Mouse (Mus musculus): Measurements from ENCODE around the gene Hmgb1.
A peak's percentile ranks its signal among the peaks of the same experiment; 100 is the strongest.

Hmgb1 gene

DNA sequence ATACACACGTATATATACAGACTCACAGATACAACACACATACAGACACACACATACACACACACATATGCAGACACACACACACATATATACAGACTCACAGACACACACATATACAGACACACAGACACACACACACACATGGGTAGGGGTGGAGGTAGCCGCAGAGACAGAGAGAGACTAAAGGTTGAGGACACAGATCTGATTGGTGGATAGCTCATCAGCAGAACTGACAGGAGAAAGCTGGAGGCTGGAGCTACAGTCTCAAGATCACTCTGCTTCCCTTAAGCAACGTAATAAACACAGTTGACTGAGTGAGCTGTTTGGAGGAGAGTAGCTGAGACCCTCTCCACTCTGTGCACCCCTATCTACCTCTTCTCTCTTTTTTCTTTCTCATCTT lies 75.1 kb downstream of the Hmgb1 start:
- no peak for DNase-seq (ENCODE audit: inconsistent age in 2 of 2, low spot score in 1 of 2)

DNA sequence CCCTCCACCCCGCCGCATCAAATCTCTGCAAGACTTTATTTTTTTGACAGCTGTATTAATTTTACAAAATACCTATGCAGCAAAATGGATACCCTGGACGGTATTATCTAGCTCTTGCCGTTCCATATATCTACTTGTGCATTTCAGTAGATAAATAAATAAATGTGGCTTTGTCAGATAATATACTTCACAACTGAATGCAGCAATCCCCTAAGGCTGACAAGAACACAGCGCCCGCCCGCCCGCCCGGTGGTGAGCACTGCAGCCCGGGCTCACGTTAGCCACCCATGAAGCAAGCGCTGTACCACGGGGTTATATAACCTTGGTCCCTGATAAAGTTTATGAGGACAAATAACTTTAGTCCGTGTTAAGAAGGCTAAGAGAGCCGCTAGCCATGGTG lies 76.1 kb downstream of the Hmgb1 start:
- DNase-seq (ENCODE audit: inconsistent age in 2 of 2, low spot score in 1 of 2), result peak in 1 of 2 experiments; percentile 48

DNA sequence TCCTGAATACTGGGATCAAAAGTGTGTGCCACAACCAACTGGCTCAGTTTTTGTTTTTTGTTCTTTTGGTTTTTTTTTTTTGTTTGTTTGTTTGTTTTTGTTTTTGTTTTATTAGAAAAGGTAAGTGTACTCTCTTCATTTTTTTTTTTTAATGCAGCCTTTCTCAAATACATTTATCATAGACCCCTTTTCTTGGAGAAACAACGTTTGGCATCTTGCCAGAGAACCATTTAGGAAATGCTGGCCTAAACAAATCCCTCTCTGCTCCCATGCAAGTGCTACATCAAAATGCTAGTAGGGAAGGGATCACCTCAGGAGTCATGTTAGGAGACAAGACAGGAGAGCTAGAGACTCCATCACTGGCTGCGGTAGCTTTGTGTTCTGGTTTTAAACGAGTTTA lies 76.7 kb downstream of the Hmgb1 start:
- DNase-seq (ENCODE audit: inconsistent age in 2 of 2, low spot score in 1 of 2), result no peak

DNA sequence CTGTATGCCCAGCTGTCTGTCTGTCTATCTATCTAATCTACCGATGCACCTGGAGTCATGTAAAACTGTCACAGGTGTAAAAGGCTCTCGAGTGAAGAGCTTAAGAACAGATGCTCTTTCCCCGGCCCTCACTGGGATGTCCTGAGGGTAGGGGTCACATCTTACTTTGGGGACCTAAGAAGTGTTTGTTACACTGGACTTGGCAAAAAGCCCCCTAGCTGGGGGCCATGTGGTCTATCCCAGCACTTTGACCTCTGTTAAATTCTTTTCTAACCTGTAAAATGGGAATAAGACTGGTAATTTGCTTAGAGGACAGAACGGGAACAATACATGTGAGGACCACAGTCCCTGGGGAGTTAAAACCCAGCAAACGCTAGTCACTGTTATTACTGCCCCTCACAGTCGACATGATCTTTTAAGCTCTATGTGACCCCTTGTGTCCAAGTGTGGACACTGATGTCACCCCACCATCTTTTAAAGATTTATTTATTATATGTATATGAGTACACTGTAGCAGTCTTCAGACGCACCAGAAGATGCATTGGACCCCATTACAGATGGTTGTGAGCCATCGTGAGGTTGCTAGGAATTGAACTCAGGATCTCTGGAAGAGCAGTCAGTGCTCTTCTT lies 80.1 kb downstream of the Hmgb1 start:
- no peak for DNase-seq (ENCODE audit: inconsistent age in 2 of 2, low spot score in 1 of 2)

- no peak for DNase-seq (ENCODE audit: inconsistent age in 2 of 2, low spot score in 1 of 2)
These were observed 82.4 kb downstream of the Hmgb1 start for GRCm38 (mm10) chr5:149101869-149102268.

DNA sequence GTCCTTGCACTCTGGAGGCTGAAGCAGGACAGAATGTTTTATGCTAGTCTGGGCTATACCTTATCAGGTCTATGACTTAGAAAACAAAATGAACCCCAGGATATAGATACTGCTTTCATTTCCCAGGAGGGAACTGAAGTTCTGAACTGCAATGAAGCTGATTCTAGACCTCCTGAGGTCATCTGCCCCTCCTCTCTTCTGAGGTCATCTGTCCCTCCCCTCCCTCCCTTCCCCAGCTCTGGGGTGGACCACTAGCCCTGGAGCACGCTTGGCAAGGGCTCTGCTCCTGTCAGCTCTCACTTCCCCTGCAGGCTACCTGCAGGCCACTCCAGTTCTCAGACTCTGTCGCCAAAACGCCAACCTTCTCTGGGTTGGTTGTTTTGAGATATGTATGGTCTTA lies 84.2 kb downstream of the Hmgb1 start:
- no peak for DNase-seq (ENCODE audit: inconsistent age in 2 of 2, low spot score in 1 of 2)

DNA sequence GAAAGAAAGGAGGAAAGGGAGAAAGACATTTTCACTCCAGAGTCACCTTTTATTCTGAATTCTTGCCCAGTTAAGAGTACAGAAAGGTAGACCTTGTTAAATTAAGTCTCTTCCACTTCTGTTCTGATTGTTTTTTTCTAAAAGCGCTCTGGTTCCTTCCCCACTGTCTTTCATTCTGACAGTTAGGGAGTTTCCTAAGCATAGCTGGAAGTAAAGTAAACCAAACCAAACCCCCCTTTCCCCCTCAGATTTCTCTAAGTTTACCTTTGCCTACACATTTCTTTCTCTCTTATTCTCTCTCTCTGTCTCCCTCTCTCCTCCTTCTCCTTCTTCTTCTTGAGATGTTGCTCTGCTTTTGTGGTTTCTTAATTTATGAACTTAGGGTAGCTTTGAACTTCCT lies 85.3 kb downstream of the Hmgb1 start:
- no peak for DNase-seq (ENCODE audit: inconsistent age in 2 of 2, low spot score in 1 of 2)

GRCm38 (mm10) chr5:149097841-149098240 lies 86.4 kb downstream of the Hmgb1 start:
- DNase-seq (ENCODE audit: inconsistent age in 2 of 2, low spot score in 1 of 2), result no peak

- no peak for DNase-seq (ENCODE audit: inconsistent age in 2 of 2, low spot score in 1 of 2)
These were observed 88.0 kb downstream of the Hmgb1 start for GRCm38 (mm10) chr5:149096284-149096683.

DNA sequence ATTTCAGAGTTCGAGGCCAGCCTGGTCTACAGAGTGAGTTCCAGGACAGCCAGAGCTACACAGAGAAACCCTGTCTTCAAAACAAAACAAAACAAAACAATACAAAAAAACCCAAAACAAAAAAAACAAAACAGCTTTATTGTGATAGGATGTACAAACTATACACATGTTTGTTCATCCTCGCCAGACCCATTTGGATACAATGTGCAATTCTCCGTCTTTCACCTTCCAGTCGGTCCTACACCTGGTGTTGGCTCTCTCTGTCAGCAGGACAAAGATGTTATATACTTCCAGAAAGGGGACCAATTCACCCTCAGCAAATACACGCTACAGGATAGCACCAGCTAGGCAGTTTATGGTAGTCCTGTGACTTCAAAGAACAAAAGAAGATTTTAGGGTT lies 91.4 kb downstream of the Hmgb1 start:
- no peak for DNase-seq (ENCODE audit: inconsistent age in 2 of 2, low spot score in 1 of 2)

DNA sequence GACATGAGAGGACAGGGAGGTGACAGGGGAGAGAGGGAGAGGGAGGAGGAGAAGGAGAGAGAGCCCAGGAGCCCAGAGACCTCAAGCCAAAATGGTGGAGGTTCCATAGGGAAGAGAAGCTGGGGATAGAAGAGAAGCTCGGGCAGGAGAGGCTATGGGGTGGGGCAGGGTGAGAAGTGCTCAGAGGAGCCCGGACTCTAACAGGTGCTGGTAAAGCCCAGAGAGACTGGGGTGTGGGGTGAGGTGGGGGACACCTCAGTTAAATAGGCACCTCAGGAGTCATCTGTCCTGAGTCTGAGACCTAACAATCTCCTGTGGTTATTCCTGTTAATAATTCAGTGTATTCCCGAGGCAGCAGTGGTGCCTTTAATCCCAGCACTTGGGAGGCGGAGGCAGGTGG lies 91.8 kb downstream of the Hmgb1 start:
- no peak for DNase-seq (ENCODE audit: inconsistent age in 2 of 2, low spot score in 1 of 2)

DNA sequence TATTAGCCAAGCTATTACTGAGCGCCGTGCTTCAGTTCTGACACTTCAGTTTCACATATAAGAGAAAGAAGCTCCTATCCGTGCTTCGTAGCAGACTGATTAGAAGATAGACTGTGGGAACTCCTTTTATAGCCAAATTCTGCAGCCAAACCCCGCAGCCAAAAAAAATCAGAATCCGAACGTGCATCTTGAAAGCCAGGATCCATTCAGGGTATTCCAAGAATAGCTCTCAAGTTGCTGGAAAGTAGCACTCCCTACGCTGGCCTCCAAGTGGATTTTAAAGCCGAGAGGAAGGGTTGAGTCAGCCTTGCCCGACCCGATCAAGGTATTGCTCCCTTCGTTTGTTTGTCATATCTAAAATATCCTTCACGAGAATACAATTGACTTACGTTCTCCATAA lies 93.0 kb downstream of the Hmgb1 start:
- DNase-seq (ENCODE audit: inconsistent age in 2 of 2, low spot score in 1 of 2), result no peak

DNA sequence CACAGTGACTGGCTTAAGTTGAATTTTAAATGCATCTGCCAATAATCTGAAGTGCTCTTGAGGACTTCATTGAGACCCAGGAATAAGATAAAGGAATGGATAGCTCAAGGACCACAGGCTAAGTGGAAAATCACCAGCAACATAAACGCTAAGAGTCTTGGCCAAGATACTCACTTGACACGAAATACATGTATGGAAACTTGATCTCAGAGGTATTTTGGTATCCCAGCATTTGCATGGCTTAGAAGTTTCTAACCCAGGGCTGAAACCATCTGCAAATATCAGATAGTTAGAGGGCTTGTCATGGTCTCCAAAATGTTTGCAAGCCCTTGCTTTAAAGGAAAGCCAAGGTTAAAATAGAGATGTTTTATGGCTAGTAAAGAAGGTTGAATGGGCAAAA lies 94.4 kb downstream of the Hmgb1 start:
- no peak for DNase-seq (ENCODE audit: inconsistent age in 2 of 2, low spot score in 1 of 2)

GRCm38 (mm10) chr5:149089456-149089855 lies 94.8 kb downstream of the Hmgb1 start:
- peak in 1 of 2 experiments; percentile 16 for DNase-seq (ENCODE audit: inconsistent age in 2 of 2, low spot score in 1 of 2)

GRCm38 (mm10) chr5:149088891-149089290 lies 95.4 kb downstream of the Hmgb1 start:
- peak in 1 of 2 experiments; percentile 22 for DNase-seq (ENCODE audit: inconsistent age in 2 of 2, low spot score in 1 of 2)

DNA sequence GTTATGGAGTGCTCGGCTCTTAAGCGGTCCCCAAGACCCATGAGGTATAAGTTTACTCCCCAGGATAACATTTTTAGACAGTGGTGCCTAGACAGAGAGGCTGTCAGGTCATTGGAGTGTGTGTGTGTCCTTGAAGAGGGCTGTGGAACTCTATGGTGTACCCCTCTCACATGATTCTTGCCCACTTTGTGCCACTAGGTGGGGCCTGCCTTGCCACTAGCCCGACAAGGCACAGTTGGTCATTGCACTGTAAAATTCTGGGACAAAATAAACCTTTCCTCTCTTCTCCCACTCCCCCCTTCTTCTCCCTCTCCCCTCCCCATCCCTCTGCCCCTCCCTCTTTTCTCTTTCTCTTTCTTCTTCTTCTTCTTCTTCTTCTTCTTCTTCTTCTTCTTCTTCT lies 96.1 kb downstream of the Hmgb1 start:
- DNase-seq (ENCODE audit: inconsistent age in 2 of 2, low spot score in 1 of 2), result no peak

DNA sequence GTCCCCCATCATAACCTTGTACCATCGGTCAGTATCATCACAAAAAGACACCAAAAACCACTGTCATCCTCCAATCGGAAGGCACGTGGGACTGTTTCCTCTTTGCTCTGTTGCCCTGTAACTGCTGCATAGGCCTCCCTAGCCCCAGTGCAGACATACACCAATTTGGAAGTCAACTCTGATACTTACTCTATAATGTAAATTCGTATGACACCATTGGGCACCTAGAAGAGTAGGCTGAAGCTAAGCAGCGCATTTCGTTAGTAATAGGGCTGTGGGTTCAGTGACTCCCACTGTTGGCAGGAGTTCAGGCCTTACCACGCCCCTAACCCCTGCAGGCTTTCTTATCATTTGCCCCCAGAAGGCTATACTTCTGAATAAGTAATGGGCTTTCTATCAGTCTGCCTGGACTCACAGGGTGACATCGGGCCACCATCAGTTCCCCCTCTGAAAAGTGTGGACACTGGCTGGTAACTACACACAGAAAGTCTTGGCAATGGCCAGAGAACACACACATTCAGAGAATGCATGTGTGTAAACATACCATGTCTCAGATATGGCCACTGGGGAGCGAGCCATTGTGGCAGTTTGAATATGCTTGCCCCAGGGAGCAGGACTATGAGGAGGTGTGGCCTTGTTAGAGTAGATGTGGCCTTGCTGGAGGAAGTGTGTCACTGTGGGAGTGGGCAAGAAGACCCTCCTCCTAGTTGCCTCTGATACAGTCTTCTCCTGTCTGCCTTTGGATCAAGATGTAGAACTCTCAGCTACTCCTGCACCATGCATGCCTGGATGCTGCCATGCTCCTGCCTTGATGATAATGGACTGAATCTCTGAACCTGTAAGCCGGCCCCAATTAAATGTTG lies 97.7 kb downstream of the Hmgb1 start:
- DNase-seq (ENCODE audit: inconsistent age in 2 of 2, low spot score in 1 of 2), result no peak

- no peak for DNase-seq (ENCODE audit: inconsistent age in 2 of 2, low spot score in 1 of 2)
These were observed 103.8 kb downstream of the Hmgb1 start for GRCm38 (mm10) chr5:149080466-149080865.

GRCm38 (mm10) chr5:149079758-149080150 lies 104.5 kb downstream of the Hmgb1 start:
- DNase-seq (ENCODE audit: inconsistent age in 2 of 2, low spot score in 1 of 2), result no peak

- peak; percentile 43 to 63 for DNase-seq (ENCODE audit: inconsistent age in 2 of 2, low spot score in 1 of 2)
These were observed 105.1 kb downstream of the Hmgb1 start for GRCm38 (mm10) chr5:149079018-149079757.

- no peak for DNase-seq (ENCODE audit: inconsistent age in 2 of 2, low spot score in 1 of 2)
These were observed 107.2 kb downstream of the Hmgb1 start for GRCm38 (mm10) chr5:149077136-149077535.

DNA sequence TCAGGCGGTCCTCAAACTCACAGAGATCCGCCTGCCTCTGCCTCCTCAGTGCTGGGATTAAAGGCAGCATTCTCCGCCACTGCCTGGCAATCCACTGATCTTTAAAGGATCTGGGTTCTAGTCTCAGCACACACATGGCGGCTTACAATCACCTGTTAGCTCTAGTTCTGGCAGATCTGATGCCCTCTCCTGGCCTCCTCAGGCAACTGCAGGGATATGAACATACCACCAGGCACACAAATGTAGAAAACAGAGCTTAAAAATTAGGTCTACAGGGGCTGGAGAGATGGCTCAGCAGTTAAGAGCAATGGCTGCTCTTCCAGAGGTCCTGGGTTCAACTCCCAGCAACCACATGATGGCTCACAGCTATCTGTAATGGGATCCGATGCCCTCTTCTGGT lies 112.7 kb downstream of the Hmgb1 start:
- no peak for DNase-seq (ENCODE audit: inconsistent age in 2 of 2, low spot score in 1 of 2)
